Mouse (Mus musculus) liver (tissue): ENCODE data around the gene Smurf2.

Experiments
- DNase-seq: peaks from one replicate; pipeline ENCODE4 v3.0.0-alpha.2; 2020; ENCODE audit warnings: mixed read lengths

The Smurf2 gene

DNA sequence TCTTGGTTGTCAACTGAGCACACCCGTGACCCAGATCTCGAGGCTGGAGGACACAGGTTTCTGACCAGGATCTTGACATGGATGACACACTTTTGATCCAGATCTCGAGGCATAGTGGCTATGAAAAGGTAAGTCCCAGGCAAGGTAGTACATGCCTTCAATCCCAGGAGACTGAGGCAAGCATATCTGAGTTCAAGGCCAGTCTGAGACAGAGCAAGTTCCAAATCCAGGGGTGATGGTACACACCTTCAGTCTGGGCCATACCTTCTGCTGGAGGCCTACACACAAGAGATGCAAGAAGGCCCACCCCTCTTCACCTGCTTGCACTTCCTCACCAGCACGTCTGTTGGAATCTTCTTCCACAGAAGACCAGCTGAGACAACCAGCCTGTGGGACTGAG lies 14.8 kb downstream of the Smurf2 start:
- DNase-seq = no peak

GRCm38 (mm10) chr11:106899804-106900203 lies 20.7 kb downstream of the Smurf2 start:
- DNase-seq = no peak

DNA sequence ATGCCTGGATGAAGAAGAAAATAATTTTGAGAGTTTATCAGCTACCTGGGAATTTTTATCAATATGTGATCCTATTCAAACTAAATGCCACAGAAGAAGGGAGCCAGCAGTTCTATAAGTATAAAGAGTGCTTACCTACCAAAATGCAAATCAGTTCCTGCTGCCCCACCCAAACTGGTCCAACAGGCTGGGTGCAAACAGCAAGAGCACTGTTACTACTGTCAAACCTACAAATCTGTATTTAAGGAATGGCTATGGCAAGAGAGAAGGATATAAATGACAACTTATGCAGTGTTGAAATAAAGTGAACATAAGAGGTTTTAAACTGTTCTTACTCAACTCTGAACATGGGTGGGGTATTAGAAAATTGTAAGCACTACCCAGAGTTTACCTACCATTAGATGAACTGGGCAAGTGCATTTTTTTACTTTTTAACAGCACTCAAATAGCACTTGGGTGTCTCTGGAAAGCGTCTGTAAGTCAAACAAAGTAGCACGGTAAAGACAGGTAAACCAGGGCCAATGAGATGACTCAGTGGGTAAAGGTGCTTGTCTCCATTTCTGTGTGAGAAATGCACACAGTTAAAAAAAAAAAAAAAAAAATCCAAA lies 23.9 kb downstream of the Smurf2 start:
- no peak for DNase-seq

- no peak for DNase-seq
These were observed 36.9 kb downstream of the Smurf2 start for GRCm38 (mm10) chr11:106883656-106884055.

DNA sequence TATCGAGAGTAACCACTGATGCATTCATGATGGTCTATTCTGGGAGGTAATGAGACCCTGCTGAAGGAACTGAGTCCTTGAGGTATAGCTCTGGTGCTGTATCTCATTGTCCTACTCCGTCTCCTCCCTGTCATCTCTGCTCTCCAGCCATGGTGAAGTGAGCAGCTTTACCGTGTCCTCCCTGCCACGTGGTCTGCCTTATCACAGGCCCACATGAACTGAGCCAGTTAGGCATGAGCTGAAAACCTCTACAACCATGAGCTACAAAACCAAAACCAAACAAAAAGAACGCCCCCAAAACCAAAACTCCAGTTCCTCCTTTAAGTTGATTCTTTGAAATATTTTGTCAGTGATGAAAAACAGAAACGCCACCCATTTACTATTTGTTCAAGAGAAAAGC lies 47.9 kb downstream of the Smurf2 start:
- peak; percentile 23 for DNase-seq

DNA sequence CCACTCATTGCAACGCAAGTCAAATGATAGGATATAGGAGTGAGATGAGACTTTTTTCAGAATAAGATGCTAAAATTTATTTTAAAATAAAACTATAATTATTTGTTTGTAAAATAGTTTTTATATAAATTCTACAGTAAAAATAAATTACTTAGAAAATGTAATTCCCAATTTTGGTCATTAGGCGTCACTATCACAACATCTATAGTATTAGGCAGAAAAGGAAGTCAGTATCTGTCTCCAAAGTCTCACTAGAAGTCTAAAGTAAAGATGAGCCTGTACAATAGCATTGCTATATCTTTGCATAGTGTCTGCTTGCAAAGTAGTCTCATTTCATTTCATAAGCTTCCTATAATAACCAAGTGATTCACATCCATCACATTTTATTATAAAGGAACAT lies 69.1 kb downstream of the Smurf2 start:
- DNase-seq = no peak

GRCm38 (mm10) chr11:106842002-106842401 lies 78.5 kb downstream of the Smurf2 start:
- DNase-seq = no peak

DNA sequence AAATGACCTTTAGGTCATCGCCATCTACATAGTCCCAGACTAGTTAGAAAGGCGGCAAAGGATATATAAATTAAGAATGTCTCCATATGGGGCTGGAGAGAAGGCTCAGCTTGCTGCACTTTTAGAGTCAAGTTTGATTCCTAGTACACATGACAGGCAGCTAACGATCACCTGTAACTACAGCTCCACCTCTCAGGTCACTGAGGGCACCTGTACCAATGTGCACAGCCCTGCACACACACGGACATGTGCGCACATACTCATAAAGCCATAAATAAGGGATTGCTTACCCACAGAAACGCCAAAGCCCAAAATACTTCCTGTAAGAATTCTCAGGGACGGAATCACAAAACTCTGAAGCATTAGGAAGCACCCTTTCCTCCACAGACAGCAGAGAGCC lies 92.4 kb downstream of the Smurf2 start:
- no peak for DNase-seq

GRCm38 (mm10) chr11:106824403-106824802 lies 96.1 kb downstream of the Smurf2 start:
- no peak for DNase-seq

GRCm38 (mm10) chr11:106823741-106824140 lies 96.8 kb downstream of the Smurf2 start:
- DNase-seq = no peak

DNA sequence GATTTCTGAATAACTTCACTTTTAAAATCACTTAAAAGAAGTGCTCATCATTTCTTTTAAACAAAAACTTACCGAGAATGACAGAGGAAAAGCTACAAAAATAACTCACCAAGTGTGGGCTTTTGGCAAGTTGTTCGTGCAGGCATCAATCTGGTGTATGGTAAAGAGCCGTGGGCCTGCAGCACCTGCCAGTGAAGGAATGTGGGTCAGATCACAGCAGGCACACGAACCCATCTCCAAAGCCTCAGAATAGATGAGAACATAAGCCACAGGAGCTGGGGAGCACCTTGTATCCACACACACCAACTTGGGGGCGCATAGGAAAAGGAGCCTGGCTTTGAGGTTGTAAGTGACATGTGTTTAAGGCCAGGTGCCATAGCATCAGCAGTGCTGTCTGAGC lies 97.6 kb downstream of the Smurf2 start:
- DNase-seq = no peak

DNA sequence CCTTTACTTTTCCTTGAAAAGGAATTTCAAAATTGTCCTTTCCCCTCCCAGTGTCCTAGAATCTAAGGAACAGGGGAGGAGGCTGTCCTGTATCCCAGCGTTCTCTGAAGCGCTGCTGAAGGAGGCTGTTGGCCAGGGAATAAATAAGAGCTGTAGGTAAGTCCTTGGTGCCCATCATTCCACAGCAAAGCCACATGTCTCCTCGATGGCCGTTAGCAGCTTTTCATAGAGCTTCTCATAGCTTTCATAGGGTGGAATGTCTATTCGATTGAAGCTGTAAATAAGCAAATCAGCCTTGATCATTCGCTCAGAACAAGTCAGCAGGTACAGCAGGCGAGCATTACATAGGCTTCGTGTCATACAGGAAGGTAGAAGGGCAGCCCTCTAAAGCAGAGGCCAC lies 98.0 kb downstream of the Smurf2 start:
- DNase-seq = no peak

- DNase-seq = no peak
These were observed 99.1 kb downstream of the Smurf2 start for GRCm38 (mm10) chr11:106821397-106821796.

- DNase-seq = peak; percentile 30
These were observed 99.5 kb downstream of the Smurf2 start for GRCm38 (mm10) chr11:106820972-106821371.

DNA sequence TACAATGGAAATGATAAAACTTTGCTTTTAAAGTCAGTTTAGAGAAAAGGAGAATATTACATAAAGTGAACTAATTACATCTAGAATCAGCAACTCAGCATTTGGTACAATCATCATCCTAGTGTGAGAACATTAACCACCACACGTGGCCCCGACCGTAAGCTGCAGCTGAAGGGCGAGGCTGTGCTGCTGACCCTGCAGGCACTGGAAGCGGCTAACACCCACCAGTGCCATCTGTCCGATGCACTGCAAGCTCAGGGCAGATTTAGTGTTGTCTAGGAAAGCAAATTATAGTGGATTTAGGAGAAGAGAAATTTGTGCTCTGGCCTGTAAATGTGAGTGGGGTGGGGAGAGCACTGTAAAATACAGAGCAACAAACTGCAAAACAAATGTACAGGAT lies 100.3 kb downstream of the Smurf2 start:
- no peak for DNase-seq

DNA sequence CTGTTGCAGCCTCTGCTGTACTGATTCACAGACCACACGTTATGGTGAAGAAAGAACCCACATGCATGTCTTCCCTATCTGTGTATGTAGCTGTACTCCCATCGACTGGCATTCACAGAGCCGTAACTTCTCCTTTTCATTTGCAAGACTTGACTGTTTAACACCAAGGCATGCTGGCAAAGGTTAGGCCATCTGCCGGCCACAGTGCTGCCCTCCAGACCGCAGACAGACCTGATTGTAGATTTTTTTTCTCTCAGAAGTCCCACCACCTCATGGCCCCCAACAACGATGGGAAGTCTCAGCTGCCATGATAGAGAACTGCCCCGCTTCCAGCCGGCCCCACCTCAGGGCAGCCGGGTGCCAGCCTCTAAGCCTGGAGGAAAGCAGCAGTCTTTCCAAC lies 100.9 kb downstream of the Smurf2 start:
- DNase-seq = no peak

GRCm38 (mm10) chr11:106818341-106818740 lies 102.2 kb downstream of the Smurf2 start:
- DNase-seq = no peak

DNA sequence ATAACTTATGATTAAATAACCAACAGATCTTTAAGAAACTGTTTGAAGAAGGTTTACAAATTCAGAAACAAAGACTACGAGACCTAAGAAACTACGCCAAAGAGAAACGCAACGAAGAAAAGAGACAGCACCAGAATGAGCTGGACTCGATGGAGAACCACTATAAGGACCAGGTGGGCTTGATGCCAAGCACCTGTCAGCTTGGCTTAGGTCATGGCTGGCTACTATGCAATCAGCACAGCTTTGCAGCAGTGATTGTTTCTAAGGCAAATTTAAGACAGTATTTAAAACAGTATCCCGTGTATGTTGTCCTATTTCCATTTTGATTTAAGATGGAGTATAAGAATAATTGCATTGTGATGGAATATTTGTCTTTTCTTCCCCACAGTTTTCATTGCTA lies 102.7 kb downstream of the Smurf2 start:
- DNase-seq = no peak

GRCm38 (mm10) chr11:106817156-106817555 lies 103.4 kb downstream of the Smurf2 start:
- DNase-seq = no peak

DNA sequence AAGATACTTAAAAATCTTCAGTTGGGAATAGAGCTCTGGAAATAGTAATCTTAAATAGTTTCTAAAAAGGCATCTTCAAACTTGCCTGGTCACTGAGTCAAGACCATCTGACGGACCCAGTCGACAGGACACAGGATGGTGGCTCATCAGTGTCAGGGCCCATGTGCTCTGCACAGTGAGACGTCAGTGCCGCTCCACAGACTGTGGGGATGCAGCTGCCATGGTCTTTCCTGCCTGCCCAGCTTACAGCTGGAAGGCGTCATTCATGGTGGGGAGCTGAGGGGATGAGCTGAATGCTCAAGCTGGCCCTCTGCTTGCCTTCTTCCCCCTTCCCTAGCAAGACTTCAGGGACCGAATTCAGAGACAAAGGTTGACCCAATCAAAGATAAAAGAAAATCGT lies 104.2 kb downstream of the Smurf2 start:
- DNase-seq = no peak

DNA sequence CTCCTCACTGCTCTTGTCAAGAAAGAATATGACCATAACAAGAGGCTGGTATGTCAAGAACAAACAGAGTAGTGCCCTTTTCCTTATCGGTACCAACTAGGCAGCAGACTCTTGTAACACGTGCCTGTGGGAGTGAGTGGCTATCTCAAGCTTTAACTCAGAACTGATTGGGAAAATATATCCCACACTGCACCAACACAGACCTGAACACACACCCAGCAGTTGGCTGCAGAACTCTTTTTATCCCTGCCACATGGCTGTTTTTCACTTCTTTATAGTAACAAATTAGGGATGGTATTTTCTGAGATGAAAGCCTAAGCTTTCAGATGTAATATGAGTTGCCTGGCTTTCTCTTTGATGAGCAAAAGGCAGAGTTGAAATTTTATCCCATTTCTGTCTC lies 104.8 kb downstream of the Smurf2 start:
- DNase-seq = no peak

DNA sequence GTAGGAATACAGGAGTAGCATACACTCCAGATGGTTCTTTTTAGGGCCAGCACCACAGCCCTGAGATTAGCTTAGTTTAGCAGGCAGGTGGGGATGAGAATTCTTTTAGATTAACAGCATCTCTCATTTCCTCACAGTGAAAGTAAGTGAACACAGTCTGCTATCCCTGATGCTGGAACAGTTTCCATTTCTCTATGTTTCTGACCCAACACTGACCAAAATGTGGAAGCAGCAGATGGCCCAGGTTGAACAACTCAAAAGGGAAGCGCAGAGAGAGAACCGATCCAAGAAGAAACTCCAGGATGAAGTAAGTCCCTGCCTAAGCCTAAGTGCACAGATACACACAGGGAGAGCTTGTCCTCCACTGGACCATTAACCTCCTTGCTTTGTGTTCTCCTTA lies 105.2 kb downstream of the Smurf2 start:
- DNase-seq = no peak

- no peak for DNase-seq
These were observed 105.8 kb downstream of the Smurf2 start for GRCm38 (mm10) chr11:106814601-106815320.

- no peak for DNase-seq
These were observed 107.9 kb downstream of the Smurf2 start for GRCm38 (mm10) chr11:106812410-106813136.
